10 mouse cellular contexts compared by ENCODE assay signal in the genomic region with DNA sequence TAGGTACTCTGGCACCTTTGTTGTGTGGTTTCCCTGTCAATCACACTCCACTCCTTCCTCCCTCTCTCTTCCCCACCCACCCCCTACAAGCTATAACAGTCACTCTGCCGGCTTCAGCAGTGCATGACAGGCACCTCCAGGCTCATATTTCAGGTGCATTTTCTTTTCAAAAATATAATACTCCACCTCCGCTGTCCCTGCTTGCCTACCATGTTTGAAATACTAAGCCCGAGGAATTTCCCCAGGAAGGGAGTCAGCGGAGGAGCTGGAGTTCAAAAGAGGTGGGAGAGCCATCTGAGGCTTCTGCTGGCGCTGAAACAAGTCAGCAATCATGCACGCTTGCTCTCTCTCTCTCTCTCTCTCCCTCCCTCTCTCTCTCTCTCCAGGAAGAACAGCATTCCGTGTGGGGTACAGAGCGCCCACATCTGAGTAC.
A peak's percentile ranks its signal among the peaks of the same experiment; 100 is the strongest.
DNase-seq lines count a peak whose midpoint lies in the region; ATAC-seq lines count a peak whose summit lies in the region.
"Had no signal": no experiment of that assay in that cellular context is flagged by ENCODE, and none has a peak within 500 bp of the region (broad histone marks: within the 10 kb centered on the region; RNA-seq: fewer than 3 reads in every experiment).

No protein-coding gene starts in this region.

- H3K4me1 ChIP-seq in midbrain, embryonic 13.5 days (replicated peaks), result peaks cover 14% of the 10 kb centered on the region
- H3K4me1 ChIP-seq in midbrain, embryonic 11.5 days (ENCODE audit: control insufficient read depth, insufficient read depth, low read length), result no peaks in the 10 kb centered on the region
- peaks cover 7% of the 10 kb centered on the region for H3K4me1 ChIP-seq in hindbrain, embryonic 12.5 days

- H3K9ac ChIP-seq in midbrain, embryonic 13.5 days (replicated peaks), result no peak overlapping the region
- no peak overlapping the region for H3K9ac ChIP-seq in midbrain, embryonic 11.5 days (ENCODE audit: low read length)
- H3K9ac ChIP-seq in hindbrain, embryonic 12.5 days, result no peak overlapping the region
- H3K9ac ChIP-seq: limb, embryonic 15.5 days had no signal

- H3K27me3 ChIP-seq in midbrain, embryonic 13.5 days, result 0 out of 2 replicates have a peak, but pooled peaks cover 2% of the 10 kb centered on the region
- no peaks in the 10 kb centered on the region for H3K27me3 ChIP-seq in midbrain, embryonic 11.5 days (ENCODE audit: control insufficient read depth, insufficient read depth, low read length)
- H3K27me3 ChIP-seq in hindbrain, embryonic 12.5 days, result no peaks in the 10 kb centered on the region
- H3K27me3 ChIP-seq: limb, embryonic 15.5 days had no signal

- no peak overlapping the region for H3K4me3 ChIP-seq in midbrain, embryonic 13.5 days (replicated peaks)
- no peak overlapping the region for H3K4me3 ChIP-seq in midbrain, embryonic 11.5 days (ENCODE audit: low read depth, low read length)
- H3K4me3 ChIP-seq in hindbrain, embryonic 12.5 days, result no peak overlapping the region
- H3K4me3 ChIP-seq: erythroblast, embryonic 14.5 days; limb, embryonic 15.5 days had no signal

- ATAC-seq in frontal cortex, adult (ENCODE audit: low TSS enrichment), result peak; percentile 70
- ATAC-seq in midbrain, embryonic 13.5 days, result peak; percentile 75
- ATAC-seq in midbrain, embryonic 11.5 days (ENCODE audit: low FRiP score), result no peak
- no peak for ATAC-seq in hindbrain, embryonic 12.5 days (ENCODE audit: low FRiP score)
- ATAC-seq in monocyte, adult 5-6 weeks (replicated peaks; ENCODE audit: insufficient number of reproducible peaks, low FRiP score, low TSS enrichment, poor library complexity, severe bottlenecking), result no peak

- H3K36me3 ChIP-seq in midbrain, embryonic 13.5 days, result no peaks in the 10 kb centered on the region
- no peaks in the 10 kb centered on the region for H3K36me3 ChIP-seq in midbrain, embryonic 11.5 days (ENCODE audit: control insufficient read depth, insufficient read depth, low read length)
- no peaks in the 10 kb centered on the region for H3K36me3 ChIP-seq in hindbrain, embryonic 12.5 days
- H3K36me3 ChIP-seq: limb, embryonic 15.5 days had no signal

- H3K9me3 ChIP-seq in midbrain, embryonic 13.5 days, result no peaks in the 10 kb centered on the region
- no peaks in the 10 kb centered on the region for H3K9me3 ChIP-seq in midbrain, embryonic 11.5 days (ENCODE audit: control insufficient read depth, low read length)
- H3K9me3 ChIP-seq in hindbrain, embryonic 12.5 days (replicated peaks), result no peaks in the 10 kb centered on the region
- H3K9me3 ChIP-seq: limb, embryonic 15.5 days had no signal

- peak overlapping the region; percentile 15; the same call in 1 of the 2 replicates for H3K4me2 ChIP-seq in midbrain, embryonic 13.5 days (replicated peaks)
- no peak overlapping the region for H3K4me2 ChIP-seq in midbrain, embryonic 11.5 days
- 0 out of 2 replicates have a peak overlapping the region, but pooled peaks have one; percentile 12 for H3K4me2 ChIP-seq in hindbrain, embryonic 12.5 days (replicated peaks)
- H3K4me2 ChIP-seq: limb, embryonic 15.5 days had no signal

- WGBS in midbrain, embryonic 13.5 days, result 41% methylated on average over 8 of the region's 8 CpGs
- WGBS in midbrain, embryonic 11.5 days, result 53% methylated on average over 8 of the region's 8 CpGs
- 34% methylated on average over 8 of the region's 8 CpGs for WGBS in hindbrain, embryonic 12.5 days

- H3K27ac ChIP-seq in midbrain, embryonic 13.5 days, result peak overlapping the region; percentile 60; the same call in 1 of the 2 replicates
- H3K27ac ChIP-seq in midbrain, embryonic 11.5 days (ENCODE audit: low read depth, low read length), result no peak overlapping the region
- 0 out of 2 replicates have a peak overlapping the region, but pooled peaks have one; percentile 8 for H3K27ac ChIP-seq in hindbrain, embryonic 12.5 days
- H3K27ac ChIP-seq: limb, embryonic 15.5 days had no signal

- no peak for DNase-seq in frontal cortex, postnatal 10 days (ENCODE audit: low spot score in 2 of 2)
- DNase-seq in midbrain, embryonic 11.5 days (ENCODE audit: low spot score, missing footprints), result no peak
- DNase-seq in mesoderm, embryonic 11.5 days (ENCODE audit: low read depth, low spot score), result peak; percentile 29
- no peak for DNase-seq in layer of hippocampus, adult 9-11 months

Comparison
In these comparisons a context has a peak if more than half of its experiments do, and no peak if none do; other contexts are left out.
1. ATAC-seq: peak in frontal cortex, adult (single experiment) and midbrain, embryonic 13.5 days (single experiment); none in midbrain, embryonic 11.5 days (single experiment), hindbrain, embryonic 12.5 days (single experiment) and monocyte, adult 5-6 weeks (single experiment).